Mouse (Mus musculus) layer of hippocampus, postnatal 10 days (tissue): ENCODE results near the gene Foxa1. TPM values are rescaled to one million over a fixed set of nuclear protein-coding genes. Genes with fewer than 3 reads are reported as not detected.

Experiments used
- DNase-seq, 2 experiments: peaks; one replicate each; pipeline ENCODE4 v3.0.0; 2021; ENCODE audit warnings: low spot score in 2 of 2
- total RNA-seq, 2 experiments: library from RNA; stranded (reverse); gene quantifications; 2 replicates each; pipeline ENCODE4 v1.2.3; 2021

Gene Foxa1
- total RNA-seq, 2 experiments from 2014 or later: not detected

GRCm38 (mm10) chr12:57496347-57497119 is 50.2 kb downstream of the Foxa1 start:
- DNase-seq: no peak

Other genes with a start within 250 kb of the Foxa1 start
- under 1 TPM; 0.73 to 0.98 TPM for gene Ttc6, start 17.2 kb upstream of the Foxa1 start, total RNA-seq